Mouse (Mus musculus): Measurements from ENCODE around the gene Adamts4.
"Not testable (repeated sequence)": the region's sequence is repeated elsewhere in the genome, so short reads cannot be mapped to it uniquely, and the experiment has no call there.

Gene Adamts4

DNA sequence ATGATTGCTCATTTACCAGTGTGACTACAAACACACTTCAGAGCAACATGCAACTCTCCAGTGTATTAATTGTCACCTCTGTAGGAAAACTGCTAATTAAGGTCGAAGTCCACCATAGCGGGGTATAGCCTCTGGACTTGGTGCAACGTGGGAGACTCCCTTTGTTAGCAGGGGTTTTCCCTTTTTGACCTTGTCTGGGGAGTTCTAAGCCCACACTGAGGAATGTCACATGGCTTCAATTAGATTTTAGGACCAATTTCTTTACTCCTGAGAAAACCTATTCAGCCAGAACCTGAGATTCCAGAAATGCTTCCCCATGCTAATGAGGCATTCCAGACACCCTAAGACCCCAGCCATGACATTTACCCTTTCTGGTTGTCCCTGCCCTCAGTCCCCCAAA lies 20.0 kb upstream of the Adamts4 start:
- in situ Hi-C loops (cut with MboI, MseI): no loop called here

DNA sequence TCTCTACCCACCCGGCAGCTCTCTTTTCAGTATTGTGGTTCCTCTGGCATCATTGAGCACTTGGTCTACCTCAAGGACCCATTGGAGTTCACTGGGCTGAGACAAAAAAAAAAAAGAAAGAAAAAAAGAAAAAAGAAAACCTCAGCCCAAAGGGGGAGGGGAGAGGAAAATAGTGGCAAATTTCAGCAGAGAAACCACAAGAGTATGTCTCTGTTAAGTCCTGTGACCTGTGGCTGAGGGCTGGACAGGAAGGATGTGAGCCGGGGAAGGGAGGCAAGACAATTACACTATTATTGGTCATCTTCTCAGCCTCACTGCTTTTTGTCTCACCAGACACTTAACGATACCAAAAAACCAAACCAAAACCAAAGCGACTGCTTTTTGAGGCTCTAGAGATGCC lies 18.4 kb upstream of the Adamts4 start:
- in situ Hi-C loops (cut with MboI, MseI): no loop called here

DNA sequence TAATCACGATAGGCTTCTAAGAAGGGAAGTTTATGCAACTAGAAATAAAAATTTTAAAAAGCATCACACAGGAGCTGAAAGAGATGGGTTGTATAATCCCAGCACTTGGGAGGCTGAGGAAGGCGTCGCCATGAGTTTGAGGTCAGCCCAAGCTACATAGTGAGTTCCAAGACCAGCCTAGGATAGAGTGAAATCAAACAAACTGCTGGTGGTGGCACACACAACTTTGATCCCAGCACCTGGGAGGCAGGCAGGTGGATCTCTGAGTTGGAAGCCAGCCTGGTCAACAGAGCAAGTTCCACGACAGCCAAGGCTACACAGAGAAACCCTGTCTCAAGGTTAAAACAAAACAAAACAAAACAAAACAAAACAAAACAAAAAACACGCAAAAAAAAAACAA lies 17.9 kb upstream of the Adamts4 start:
- in situ Hi-C loops (cut with MboI, MseI): no loop called here

DNA sequence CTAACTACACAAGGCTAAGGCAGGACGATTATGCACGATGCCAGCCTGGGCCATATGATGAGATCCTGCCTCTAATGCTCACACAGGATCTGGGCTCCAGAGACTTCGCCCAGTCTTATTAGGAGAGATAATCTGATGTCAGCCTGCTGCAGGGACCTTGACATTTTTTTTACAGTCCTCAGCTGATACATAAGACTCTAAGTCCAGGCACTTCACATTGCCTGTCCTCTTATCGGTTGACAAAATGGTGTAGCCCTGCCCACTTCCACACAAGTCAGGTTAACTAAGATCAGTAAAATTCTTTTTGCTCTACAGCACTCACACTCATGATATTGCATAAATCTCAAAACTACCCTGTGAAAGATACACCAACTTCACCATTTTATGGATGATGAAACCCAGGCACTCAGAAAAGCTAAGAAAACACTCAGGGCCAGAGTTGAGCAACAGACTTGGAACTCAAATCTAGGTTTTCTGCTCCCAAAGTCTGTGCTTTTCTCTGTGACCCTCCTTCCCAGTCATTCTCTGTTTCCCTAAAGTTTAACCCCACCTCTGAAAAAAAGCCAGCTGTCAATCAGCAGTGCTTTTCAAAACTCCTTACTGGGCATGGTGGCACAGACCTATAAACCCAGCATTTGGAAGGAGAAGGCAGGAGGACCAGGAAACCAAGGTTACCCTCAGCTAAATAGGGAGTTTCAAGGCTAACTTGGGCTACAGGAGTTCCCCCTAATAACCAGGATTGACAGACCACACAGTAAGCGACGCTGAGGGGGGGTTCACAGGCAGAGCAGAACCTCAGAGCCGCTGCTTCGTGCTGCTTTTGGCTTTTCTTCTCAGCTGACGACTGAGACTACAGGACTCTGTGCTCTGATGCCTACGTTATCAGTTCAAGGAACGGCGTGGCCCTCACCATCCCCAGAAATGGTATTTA lies 17.2 kb upstream of the Adamts4 start:
- in situ Hi-C loops (cut with MboI, MseI): no loop called here

DNA sequence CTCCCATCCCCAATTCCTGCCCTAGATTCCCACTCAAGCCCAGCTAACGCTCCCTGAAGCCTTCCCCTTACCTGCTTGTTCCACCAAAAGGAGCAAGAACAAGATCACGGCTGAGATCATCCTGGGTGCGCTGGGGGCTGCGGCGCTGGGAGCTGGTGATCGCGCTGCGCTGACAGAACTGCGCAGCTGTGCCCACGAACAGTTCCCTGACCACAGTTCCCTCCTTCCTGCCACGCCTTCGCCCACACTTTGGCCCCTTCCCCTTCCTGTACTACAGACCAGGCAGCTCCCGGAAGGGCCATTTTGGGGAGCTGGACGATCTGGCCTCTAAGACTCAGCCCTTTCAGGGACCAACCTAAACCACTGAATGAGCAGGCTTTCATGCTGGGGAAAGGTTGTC lies 16.1 kb upstream of the Adamts4 start, which contains the start of gene Fcer1g:
Gene Fcer1g, minus strand, starts transcription at position 240 of the 400 bp plus-strand sequence.
- in situ Hi-C loops (cut with MboI, MseI): no loop called here

DNA sequence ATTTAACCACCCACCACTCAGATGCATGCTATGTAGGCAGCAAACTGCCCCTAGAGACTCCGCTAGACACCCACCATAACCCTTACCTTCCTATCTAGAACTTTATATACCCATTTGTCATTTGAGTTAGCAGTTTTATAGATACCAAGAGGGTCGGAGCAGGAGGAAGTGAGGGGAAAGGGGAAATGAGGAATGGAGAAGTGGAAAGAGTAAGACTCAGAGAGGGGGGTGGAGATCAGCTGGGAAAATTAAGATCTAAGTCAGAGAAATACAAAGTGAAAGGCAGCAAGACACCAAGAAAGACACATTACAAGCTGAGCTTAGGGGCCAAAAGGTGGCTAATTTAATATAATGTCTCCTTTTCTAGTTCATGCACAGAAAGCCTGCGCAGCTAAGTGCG lies 15.7 kb upstream of the Adamts4 start:
- in situ Hi-C loops (cut with MboI, MseI): no loop called here

DNA sequence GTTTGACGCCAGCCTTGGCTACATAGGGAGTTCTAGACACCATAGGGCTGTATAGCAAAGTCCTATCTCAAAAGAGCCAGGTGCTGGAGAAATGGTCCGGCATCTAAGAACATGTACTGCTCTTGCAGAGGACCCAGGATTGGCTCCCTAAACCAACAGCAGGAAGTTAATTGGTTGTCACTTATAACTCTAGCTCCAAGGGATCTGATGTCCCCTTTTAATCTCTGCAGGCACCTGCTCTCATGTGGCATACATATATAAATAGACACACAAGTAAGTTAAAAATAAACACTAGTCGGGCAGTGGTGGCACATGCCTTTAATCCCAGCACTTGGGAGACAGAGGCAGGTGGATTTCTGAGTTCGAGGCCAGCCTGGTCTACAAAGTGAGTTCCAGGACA lies 14.4 kb upstream of the Adamts4 start:
- in situ Hi-C loops (cut with MboI, MseI): no loop called here

DNA sequence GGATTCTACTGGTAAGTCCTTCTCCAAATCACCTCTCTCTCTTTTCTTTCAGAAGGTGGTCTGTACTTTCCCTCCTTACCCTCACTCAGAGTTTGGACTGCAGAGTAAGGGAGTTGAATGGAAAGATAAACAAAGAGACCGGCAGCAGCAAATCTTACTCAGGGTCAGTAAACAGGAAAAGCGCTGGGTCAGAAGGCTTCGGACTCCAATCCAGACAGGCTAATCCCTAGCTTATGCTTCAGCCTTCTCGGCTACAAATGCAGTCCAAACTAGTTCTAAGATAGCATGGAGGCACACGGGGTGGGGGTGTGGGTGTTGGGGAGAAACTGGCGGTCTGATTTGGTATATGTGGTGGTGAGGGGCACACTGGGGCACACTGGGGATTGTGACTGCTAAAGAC lies 12.8 kb upstream of the Adamts4 start:
- in situ Hi-C loops (cut with MboI, MseI): no loop called here

DNA sequence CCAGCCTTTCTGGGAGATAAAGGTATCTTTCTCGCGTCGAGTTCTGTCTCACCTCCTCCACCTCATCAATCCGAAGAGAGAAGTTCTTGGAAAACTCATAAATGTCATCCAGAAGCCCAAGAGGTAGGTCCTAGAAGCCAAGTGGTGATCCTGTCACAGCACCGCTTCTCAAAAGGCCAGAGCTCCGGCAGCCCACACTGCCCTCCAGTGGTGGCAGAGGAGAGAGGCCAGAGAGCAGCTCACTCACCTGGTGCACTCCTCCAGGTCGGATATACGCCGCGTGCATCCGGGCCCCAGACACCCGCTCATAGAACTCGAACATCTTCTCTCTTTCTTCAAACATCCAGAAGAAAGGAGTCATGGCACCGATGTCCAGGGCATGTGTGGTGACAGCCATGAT lies 11.8 kb upstream of the Adamts4 start:
- in situ Hi-C loops (cut with MboI, MseI): no loop called here

DNA sequence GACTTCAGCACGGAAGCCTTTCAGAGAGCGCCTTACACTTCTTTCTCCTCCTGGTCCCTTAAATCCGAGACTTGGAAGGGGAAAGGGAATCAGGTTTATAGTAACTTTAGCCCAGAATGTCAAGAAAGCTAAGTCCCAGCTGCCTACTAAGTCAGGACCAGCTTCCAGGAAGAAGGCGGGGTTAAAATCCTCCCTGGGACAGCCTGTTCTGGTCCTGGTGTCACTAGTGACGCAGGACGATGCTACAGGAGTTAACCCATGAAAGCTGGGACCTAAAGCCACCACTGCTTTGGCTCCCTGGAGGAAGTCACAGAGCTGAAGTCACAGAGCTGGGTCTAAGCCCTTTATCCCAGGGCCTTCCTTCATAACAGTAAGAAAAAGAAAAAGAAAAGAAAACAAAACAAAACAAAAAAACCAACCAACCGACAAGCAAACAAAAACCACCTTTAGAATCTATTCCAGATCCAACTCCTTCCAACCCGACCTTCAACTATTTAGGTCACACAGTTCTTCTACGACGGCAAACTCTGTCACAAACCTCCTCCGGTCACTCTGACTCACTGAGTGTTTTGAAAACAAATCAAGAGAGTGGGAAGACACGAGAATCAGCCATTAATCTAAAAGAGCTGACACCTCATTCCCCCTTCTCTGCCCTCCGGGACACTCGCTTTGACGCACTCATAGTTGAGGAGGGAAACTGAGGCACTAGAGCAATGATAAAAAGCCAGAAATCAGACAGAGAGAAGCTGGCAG lies 10.1 kb upstream of the Adamts4 start:
- in situ Hi-C loops (cut with MboI, MseI): no loop called here

DNA sequence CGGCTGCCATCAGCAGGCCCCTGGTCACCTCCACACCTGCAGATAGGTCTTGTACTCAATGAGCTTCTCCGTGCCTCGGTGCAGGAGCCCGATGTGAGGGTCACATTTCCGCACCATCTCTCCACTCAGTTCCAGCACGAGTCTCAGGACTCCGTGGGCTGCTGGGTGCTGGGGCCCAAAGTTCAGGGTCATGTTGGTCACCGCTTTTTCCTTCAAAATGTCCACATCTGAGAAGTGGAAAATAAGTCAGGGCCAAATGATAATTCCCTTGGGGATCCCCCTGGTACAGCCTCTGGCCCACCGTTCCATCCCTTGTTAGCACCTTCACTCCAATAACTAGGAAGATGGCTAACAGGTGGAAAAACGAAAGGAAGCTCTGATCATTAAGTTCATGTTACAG lies 9.3 kb upstream of the Adamts4 start:
- in situ Hi-C loops (cut with MboI, MseI): no loop called here

DNA sequence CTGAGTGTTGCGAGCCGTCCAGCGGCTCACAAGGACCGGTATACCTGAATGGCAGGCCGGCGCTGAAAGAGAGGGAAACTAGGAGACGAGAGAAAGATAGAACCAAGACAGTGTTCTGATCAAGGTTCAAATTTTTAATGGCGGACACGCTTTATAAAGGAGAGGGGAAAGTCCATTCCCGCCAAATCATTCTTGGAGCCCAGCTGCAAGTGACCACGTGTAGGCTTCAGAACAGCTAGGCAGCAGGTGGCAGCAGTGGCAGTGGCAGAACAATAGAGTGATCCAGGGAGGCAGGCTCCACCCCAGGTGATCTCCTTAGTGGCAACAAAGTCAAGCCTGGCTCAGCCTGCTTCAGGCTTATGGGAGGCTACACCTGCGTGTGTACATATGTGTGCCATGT lies 8.3 kb upstream of the Adamts4 start:
- in situ Hi-C loops (cut with MboI, MseI): not testable (repeated sequence)

DNA sequence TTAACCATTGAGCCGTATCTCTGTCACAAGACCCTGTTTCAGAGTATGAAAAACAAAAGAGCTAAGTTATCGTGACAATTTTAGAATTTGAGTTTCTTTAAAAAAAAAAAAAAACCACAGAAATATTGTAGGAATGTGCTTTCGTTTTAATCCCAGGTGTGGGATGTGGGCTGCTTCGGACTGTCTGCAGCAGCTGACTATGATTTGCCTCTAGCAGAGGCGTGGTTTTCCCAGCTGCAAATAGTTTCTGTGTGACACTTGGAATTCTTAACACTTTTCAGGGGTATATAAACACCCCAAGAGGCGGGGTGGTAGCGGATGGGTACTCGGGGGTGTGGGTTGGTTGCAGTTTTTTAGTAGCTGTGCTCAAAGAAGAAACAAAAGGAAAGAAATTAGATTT lies 4.9 kb upstream of the Adamts4 start:
- in situ Hi-C loops (cut with MboI, MseI): no loop called here

DNA sequence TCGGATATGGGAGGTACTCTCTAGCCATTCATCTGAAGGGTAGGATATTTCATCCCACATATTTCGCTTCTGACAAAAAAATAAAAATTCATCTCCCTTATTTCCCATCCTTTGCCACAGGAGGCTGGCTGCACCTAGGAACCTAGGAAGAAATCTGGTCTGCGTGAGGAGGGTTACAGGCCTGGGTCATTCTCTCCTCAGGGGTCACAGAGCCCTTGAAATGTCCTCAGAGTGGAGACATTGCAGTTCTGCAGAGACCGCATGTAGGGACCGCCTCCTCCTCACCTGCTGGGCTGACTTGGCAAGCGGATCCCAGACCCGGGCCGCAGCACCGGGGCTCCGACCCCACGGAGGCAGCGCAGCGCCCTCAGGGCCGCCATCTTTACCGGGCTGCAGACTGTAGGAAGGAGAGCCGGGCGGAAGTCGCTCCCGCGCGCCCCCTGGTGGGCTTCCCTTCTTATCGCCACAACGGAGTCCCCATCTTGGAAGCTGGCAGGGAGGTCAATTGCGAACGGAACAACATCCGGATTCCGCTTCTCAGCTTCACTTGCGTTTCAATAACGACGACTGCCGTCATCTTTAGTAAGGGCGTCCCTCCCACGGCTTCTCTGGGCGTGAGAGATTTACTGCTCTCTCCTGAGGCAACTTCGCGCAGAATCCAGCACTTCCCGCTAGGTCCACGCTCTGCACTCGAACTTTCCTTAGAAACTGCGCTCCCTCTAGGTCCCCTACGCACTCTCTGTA lies 3.3 kb upstream of the Adamts4 start:
- in situ Hi-C loops (cut with MboI, MseI): no loop called here

DNA sequence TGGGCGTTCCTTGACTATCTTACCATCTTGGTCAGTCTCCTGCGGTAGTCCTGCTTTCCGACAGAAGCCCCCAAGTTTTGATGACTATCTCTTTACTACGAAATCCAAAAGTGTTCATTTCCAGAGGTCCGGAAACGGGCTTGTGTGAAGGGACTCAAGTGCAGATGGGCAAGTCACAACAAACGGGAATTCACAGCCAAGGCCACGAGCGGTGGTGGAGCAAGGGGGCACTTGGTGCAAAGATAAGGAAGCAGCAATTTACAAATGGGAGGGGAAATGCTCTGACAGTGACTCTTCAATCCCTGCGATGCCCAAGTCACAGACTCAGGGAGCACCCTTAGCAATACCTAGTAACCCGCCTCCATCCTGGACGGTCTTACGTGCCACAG lies 2.8 kb upstream of the Adamts4 start:
- in situ Hi-C loops (cut with MboI, MseI): no loop called here

DNA sequence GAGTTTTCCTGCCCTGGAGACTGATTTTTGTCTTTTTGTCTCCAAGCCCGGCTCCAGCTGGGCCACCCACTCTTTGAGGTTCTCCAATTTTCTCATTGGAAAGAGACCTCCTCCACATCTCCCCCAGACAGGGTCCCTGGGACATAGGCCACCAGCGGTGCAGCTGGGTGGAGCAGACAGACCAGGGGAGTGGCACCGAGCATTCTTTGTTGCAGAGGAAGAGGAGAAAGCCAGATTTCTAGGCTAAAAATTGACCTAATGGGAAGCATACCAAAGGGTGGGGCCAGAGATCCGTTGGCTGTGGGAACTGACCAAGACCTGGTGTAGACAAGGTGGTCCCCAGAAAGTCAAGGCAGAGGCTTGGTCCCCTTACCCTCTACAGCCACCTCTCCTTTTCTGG lies 2.3 kb upstream of the Adamts4 start:
- in situ Hi-C loops (cut with MboI, MseI): no loop called here

DNA sequence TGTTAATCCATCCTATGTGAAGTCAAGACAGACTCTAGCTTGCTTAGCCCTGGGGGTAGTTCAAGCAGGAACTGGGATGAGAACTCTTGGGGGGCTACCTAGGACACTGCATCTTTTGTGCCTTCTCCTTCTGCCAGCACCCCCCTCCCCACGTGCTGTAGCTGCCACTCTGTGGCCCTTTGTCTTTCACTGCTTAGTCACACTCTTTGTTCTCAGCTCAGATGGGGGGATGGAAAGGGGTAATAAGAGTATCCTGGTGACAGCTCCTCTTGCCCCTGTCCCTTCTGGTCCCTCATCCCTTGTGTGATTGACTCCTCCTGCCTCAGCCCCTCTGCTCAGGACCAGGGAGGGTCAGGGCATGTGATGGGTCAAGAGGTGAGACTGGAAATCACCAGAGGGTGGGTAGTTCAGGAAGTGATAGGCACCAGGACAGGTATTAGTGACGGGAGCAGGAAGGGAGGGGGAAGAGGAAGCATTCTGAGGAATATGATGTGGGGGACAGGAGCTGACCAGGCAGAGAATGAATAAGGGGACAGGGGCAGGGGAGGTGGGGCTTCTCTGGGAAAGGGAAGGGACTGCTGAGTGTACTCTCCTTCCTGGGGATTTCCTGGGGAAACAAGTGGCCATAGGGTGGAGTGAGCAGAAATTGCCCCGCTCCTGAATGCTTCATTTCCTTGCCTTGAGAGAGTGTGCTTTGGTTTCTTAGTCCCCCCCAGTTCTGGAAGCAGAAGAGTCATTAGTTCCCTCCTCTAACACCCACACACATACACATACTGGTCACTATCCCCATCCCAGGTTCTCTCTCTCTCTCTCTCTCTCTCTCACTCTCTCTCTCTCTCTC lies 1.6 kb upstream of the Adamts4 start:
- in situ Hi-C loops (cut with MboI, MseI): no loop called here

DNA sequence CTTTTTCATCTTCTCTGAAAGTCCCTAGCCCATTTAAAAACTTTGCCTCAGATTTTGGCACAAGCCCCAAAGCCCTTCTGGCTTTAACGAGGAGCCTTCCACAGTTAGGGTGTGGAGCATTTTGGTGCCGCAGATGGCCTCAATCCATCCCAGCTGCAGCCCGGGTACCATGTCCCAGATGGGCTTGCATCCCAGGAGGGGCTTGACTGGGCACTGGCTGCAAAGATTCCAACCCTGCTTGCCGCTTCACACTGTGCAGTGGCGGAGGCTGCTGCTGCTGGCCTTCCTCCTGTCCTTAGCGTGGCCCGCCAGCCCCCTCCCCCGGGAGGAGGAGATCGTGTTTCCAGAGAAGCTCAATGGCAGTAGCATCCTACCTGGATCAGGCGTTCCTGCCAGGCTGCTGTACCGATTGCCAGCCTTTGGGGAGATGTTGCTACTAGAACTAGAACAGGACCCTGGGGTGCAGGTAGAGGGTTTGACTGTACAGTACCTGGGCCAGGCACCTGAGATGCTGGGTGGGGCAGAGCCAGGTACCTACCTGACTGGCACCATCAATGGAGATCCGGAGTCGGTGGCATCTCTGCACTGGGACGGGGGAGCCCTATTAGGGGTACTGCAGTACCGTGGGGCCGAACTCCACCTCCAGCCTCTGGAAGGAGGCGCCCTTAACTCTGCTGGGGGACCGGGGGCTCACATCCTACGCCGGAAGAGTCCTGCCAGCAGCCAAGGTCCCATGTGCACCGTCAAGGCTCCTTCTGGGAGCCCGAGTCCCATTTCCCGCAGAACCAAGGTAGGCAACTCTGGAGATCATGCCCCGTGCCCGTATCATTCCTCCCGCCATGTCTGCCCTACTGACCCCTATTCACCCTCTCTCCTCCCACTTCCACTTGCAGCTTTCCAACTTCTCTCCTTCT lies 716 bp downstream of the Adamts4 start, which contains the start of gene Ndufs2:
Gene Ndufs2, minus strand, starts transcription at position 709 of the 914 bp plus-strand sequence.
- in situ Hi-C loops (cut with MboI, MseI): no loop called here

DNA sequence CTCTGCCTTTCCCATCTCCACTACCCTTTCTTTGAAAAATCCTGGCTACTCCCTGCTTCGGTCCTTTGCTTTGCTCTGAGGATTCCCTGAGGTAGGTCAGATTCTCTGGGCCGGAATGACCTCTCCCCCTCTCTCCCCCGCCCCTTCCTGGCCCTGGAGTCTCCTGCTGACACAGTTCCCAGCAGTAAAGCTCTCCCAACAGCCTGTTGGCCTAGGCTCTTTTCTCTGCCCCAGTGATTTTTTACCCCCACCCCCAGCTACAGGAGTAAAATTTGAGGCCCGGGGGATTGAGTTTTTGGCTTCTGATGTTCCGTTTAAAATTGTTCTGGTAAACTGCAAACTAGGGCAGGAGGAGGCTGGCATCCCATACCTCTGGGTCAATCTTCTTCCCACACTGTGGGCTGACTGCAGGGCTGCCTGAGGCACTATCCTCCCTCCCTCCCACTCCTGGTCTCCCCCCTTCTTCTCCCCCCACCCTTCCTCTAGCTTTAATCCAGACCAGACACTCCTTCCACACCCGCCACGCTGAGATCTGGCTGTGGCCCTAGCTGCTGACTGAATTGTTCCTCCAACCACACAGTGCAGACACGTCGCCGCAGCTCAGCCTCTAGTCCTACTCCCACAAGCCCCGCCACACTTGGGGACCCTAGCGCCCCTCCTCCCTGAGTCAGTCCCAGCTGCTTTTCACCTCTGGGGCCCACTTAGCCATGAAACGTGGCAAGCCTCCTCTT lies 1.5 kb downstream of the Adamts4 start:
- in situ Hi-C loops (cut with MboI, MseI): no loop called here

Data from T-helper 1 cell (primary cell).